Mouse (Mus musculus): ENCODE measurements at regions not wholly inside any gene's neighbourhood (a gene's known extent, or its start where the extent isn't known, plus 50 kb on each side); places are given as distances from the start of the nearest gene placed in this dataset.
A peak's percentile ranks its signal among the peaks of the same experiment; 100 is the strongest.

DNA sequence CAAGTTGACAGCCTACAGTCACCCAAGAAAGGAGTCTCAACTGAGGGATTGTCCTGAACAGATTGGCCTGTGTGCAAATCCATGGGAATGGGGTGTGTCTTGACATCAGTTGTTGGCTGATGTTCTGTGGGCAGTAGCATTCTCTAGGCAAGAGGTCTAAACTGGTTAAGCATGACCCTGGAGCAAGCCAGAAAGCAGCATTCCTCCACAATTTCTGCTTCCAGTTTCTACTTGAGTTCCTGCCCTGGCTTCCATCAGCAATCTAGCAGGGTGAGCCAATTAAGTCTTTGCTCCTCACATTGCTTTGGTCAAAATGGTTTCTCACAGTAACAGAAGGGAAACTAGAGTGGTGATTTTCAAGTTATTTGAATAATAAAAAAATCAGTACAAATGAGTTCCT lies 177.8 kb upstream of the Bcl6 start:
- ATAC-seq (replicated peaks; ENCODE audit: insufficient number of reproducible peaks, low FRiP score, low TSS enrichment, poor library complexity, severe bottlenecking), result no peak

DNA sequence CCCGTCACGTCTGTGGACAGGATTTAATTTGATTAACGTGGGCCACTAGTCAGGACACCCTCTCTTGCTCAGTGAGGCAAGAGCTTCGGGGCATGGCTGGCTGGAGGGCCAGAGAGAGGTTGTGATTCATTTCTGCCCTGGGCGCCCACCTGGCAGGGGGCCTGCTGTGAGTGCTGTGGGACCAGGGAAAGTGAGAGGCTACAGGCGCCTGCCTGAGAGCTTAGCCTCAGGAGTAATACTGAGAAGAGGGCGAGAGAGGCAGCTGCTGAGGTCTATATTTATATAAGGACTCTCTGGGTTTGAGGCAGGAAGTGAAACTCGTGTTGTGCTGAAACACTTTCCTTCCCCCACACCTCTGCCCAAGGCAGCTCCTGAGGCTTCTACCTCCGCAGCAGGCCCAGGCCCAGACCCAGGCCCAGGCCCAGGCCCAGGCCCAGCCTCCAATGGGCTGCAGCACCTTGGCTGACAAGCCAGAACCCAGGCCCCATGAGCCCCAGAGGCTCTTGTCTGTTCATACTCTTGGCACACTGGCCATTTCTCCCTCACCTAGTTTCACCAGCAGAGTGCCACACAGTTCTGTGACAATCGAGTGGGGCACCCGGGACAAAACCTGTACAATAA lies 176.9 kb upstream of the Bcl6 start:
- peak; percentile 97 for ATAC-seq (replicated peaks; ENCODE audit: insufficient number of reproducible peaks, low FRiP score, low TSS enrichment, poor library complexity, severe bottlenecking)

GRCm38 (mm10) chr16:24160705-24161285 lies 172.1 kb upstream of the Bcl6 start:
- no peak for ATAC-seq (replicated peaks; ENCODE audit: insufficient number of reproducible peaks, low FRiP score, low TSS enrichment, poor library complexity, severe bottlenecking)

- no peak for ATAC-seq (replicated peaks; ENCODE audit: insufficient number of reproducible peaks, low FRiP score, low TSS enrichment, poor library complexity, severe bottlenecking)
These were observed 170.7 kb upstream of the Bcl6 start for GRCm38 (mm10) chr16:24159336-24159735.

DNA sequence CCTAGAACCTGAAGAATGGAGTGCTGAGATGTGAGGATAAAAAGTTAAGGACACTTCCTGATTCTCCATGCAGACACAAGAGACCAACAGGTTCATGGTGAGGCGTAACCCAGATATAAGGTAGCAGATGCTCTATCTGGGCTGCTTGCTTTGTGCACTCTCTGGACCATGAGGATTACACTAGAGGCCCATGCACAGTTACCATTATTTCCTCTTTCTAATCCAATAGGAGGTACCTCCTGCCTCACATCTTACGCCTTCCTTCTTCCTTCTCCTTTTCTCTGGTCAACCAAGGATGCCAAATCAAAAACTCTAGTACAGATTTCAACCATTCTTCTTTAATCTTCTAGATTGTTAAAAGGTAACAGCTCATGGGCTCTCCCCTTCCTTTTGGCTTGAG lies 169.1 kb upstream of the Bcl6 start:
- ATAC-seq (replicated peaks; ENCODE audit: insufficient number of reproducible peaks, low FRiP score, low TSS enrichment, poor library complexity, severe bottlenecking), result peak; percentile 83

GRCm38 (mm10) chr16:24156729-24157430 lies 168.2 kb upstream of the Bcl6 start:
- ATAC-seq (replicated peaks; ENCODE audit: insufficient number of reproducible peaks, low FRiP score, low TSS enrichment, poor library complexity, severe bottlenecking), result no peak

GRCm38 (mm10) chr16:24154816-24155357 lies 166.2 kb upstream of the Bcl6 start:
- ATAC-seq (replicated peaks; ENCODE audit: insufficient number of reproducible peaks, low FRiP score, low TSS enrichment, poor library complexity, severe bottlenecking), result no peak

- no peak for ATAC-seq (replicated peaks; ENCODE audit: insufficient number of reproducible peaks, low FRiP score, low TSS enrichment, poor library complexity, severe bottlenecking)
These were observed 165.3 kb upstream of the Bcl6 start for GRCm38 (mm10) chr16:24153943-24154342.

DNA sequence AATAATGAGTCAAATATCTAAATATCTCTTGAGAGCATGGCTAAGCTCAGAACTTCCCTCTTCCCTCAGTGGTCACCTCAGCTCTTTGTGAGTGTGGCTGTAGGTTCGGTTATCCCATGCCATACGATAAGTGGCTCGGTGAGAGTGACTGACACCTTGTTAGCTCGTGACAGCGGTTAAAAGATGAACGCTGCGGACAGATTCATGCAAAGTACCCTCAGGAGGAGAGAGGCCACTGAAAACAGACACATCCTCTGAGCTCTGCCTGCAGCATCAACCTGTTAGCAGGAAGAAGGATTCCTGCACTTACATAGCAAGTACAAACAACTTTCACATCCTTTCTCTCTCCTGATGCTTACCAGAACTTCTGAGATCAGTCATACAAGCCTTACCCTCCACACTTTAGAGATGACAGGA lies 163.2 kb upstream of the Bcl6 start:
- peak; percentile 22; the same call in 1 of the 2 replicates for ATAC-seq (replicated peaks; ENCODE audit: insufficient number of reproducible peaks, low FRiP score, low TSS enrichment, poor library complexity, severe bottlenecking)

DNA sequence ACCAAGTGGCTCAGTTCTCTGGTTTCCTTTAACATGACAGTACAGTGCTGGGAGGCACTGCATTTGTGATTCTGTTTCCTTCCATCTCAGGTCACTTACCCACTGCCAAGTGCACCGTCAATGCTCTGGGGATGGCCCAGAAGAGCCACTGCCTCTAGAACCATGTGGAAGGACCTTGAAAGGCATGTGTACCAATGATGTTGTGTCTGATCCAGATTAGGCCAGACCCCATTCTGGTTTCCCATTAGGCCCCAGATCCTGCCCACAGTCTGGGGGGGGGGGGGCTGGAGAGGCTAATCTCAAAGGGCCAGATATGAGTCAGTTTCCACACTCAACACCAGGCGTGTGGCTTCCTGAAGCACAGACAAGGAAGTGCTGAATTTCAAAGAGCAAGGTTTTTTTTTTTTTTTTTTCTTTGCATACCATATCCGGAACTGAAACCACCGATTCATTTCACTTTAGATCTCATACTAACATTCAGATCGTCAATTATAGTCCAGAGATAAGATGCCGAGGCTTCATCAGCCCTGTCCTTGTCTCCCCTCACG lies 162.6 kb upstream of the Bcl6 start:
- peak; percentile 72 for ATAC-seq (replicated peaks; ENCODE audit: insufficient number of reproducible peaks, low FRiP score, low TSS enrichment, poor library complexity, severe bottlenecking)

DNA sequence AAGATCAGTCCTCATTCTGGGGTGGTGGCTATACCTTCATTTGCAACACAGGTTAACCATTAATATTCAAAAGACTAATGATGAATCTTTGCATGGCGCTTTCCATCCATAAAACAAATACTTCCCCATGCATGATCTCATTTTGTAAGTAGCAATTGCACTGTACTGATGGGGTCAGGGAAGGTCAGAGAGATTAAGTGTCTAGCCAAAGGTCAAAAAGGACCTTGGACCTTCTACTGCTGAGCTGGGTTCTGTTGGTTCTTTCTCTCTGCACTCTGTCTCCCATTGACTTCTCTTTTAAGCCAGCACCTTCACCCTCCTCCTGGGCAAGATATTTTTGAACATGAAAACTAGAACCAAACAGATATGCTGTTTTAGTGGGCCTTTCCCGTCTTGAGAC lies 161.9 kb upstream of the Bcl6 start:
- ATAC-seq (replicated peaks; ENCODE audit: insufficient number of reproducible peaks, low FRiP score, low TSS enrichment, poor library complexity, severe bottlenecking), result peak; percentile 40

- no peak for ATAC-seq (replicated peaks; ENCODE audit: insufficient number of reproducible peaks, low FRiP score, low TSS enrichment, poor library complexity, severe bottlenecking)
These were observed 160.8 kb upstream of the Bcl6 start for GRCm38 (mm10) chr16:24149441-24149840.

- ATAC-seq (replicated peaks; ENCODE audit: insufficient number of reproducible peaks, low FRiP score, low TSS enrichment, poor library complexity, severe bottlenecking), result no peak
These were observed 155.2 kb upstream of the Bcl6 start for GRCm38 (mm10) chr16:24143894-24144293.

- ATAC-seq (replicated peaks; ENCODE audit: insufficient number of reproducible peaks, low FRiP score, low TSS enrichment, poor library complexity, severe bottlenecking), result no peak
These were observed 154.4 kb upstream of the Bcl6 start for GRCm38 (mm10) chr16:24142915-24143541.

- no peak for ATAC-seq (replicated peaks; ENCODE audit: insufficient number of reproducible peaks, low FRiP score, low TSS enrichment, poor library complexity, severe bottlenecking)
These were observed 150.5 kb upstream of the Bcl6 start for GRCm38 (mm10) chr16:24139109-24139508.

GRCm38 (mm10) chr16:24137266-24138033 lies 148.8 kb upstream of the Bcl6 start:
- ATAC-seq (replicated peaks; ENCODE audit: insufficient number of reproducible peaks, low FRiP score, low TSS enrichment, poor library complexity, severe bottlenecking), result no peak

- ATAC-seq (replicated peaks; ENCODE audit: insufficient number of reproducible peaks, low FRiP score, low TSS enrichment, poor library complexity, severe bottlenecking), result 0 out of 2 replicates have a peak, but pooled peaks have one; percentile 54
These were observed 148.0 kb upstream of the Bcl6 start for GRCm38 (mm10) chr16:24136483-24137148.

GRCm38 (mm10) chr16:24135841-24136240 lies 147.2 kb upstream of the Bcl6 start:
- ATAC-seq (replicated peaks; ENCODE audit: insufficient number of reproducible peaks, low FRiP score, low TSS enrichment, poor library complexity, severe bottlenecking), result no peak
